Mouse (Mus musculus): ENCODE data around the gene Tcp11.

GRCm38 (mm10) chr17:28040620-28041019, 39.8 kb downstream of the Tcp11 start:
- no peak for TF ChIP-seq CTCF (IDR thresholded peaks at IDR 0.05; ENCODE audit: low read depth)
- no peak for TF ChIP-seq EP300 (optimal IDR thresholded peaks at IDR 0.05)
